Mouse (Mus musculus): ENCODE measurements around the gene Cldn7. TPM values are rescaled to one million over a fixed set of nuclear protein-coding genes. Genes with fewer than 3 reads are reported as not detected.
"Not testable (repeated sequence)": the region's sequence is repeated elsewhere in the genome, so short reads cannot be mapped to it uniquely, and the experiment has no call there.

Cldn7 gene
- total RNA-seq, 2 experiments from 2014 or later = not detected

- no peak for DNase-seq (ENCODE audit: low spot score in 2 of 2)
These were observed 11.2 kb upstream of the Cldn7 start for GRCm38 (mm10) chr11:69953267-69953915.

- not testable (repeated sequence) for DNase-seq (ENCODE audit: low spot score in 2 of 2)
These were observed 9.0 kb upstream of the Cldn7 start for GRCm38 (mm10) chr11:69955618-69956017.

- no peak for DNase-seq (ENCODE audit: low spot score in 2 of 2)
These were observed 8.4 kb upstream of the Cldn7 start for GRCm38 (mm10) chr11:69956218-69956617.

GRCm38 (mm10) chr11:69960616-69961015, 4.0 kb upstream of the Cldn7 start:
- no peak for DNase-seq (ENCODE audit: low spot score in 2 of 2)

GRCm38 (mm10) chr11:69961841-69962240, 2.7 kb upstream of the Cldn7 start:
- DNase-seq (ENCODE audit: low spot score in 2 of 2) = no peak

GRCm38 (mm10) chr11:69965271-69966005, 859 bp downstream of the Cldn7 start:
- DNase-seq (ENCODE audit: low spot score in 2 of 2) = no peak

GRCm38 (mm10) chr11:69966006-69966859, 1.7 kb downstream of the Cldn7 start:
- no peak for DNase-seq (ENCODE audit: low spot score in 2 of 2)

- DNase-seq (ENCODE audit: low spot score in 2 of 2) = no peak
These were observed 2.4 kb downstream of the Cldn7 start for GRCm38 (mm10) chr11:69966860-69967517.

GRCm38 (mm10) chr11:69968793-69969192, 4.2 kb downstream of the Cldn7 start:
- DNase-seq (ENCODE audit: low spot score in 2 of 2) = no peak

GRCm38 (mm10) chr11:69970222-69970621, 5.6 kb downstream of the Cldn7 start:
- no peak for DNase-seq (ENCODE audit: low spot score in 2 of 2)

- DNase-seq (ENCODE audit: low spot score in 2 of 2) = no peak
These were observed 6.2 kb downstream of the Cldn7 start for GRCm38 (mm10) chr11:69970775-69971174.

GRCm38 (mm10) chr11:69974907-69975306, 10.3 kb downstream of the Cldn7 start:
- DNase-seq (ENCODE audit: low spot score in 2 of 2) = no peak

- DNase-seq (ENCODE audit: low spot score in 2 of 2) = no peak
These were observed 11.7 kb downstream of the Cldn7 start for GRCm38 (mm10) chr11:69976271-69976670.

GRCm38 (mm10) chr11:69979827-69980195, 15.2 kb downstream of the Cldn7 start:
- no peak for DNase-seq (ENCODE audit: low spot score in 2 of 2)

- DNase-seq (ENCODE audit: low spot score in 2 of 2) = peak; percentile 99 to 100
These were observed 15.9 kb downstream of the Cldn7 start for GRCm38 (mm10) chr11:69980196-69981140.

- DNase-seq (ENCODE audit: low spot score in 2 of 2) = no peak
These were observed 16.7 kb downstream of the Cldn7 start, which contains the start of gene Ctdnep1 for GRCm38 (mm10) chr11:69981141-69981762. Gene Ctdnep1, plus strand, starts transcription at chr11:69981156.

GRCm38 (mm10) chr11:69982225-69982624, 17.6 kb downstream of the Cldn7 start, which contains the start of gene Elp5:
Gene Elp5, minus strand, starts transcription at chr11:69982517.
- DNase-seq (ENCODE audit: low spot score in 2 of 2) = no peak

GRCm38 (mm10) chr11:69982877-69983276, 18.3 kb downstream of the Cldn7 start:
- DNase-seq (ENCODE audit: low spot score in 2 of 2) = no peak

- DNase-seq (ENCODE audit: low spot score in 2 of 2) = no peak
These were observed 18.8 kb downstream of the Cldn7 start for GRCm38 (mm10) chr11:69983377-69983776.

GRCm38 (mm10) chr11:69984431-69984830, 19.9 kb downstream of the Cldn7 start:
- no peak for DNase-seq (ENCODE audit: low spot score in 2 of 2)
